Mouse (Mus musculus): ENCODE results near the gene Aldh1a1.

GRCm38 (mm10) chr19:20650008-20650407, 157.5 kb downstream of the Aldh1a1 start:
- TF ChIP-seq POLR2A (IDR thresholded peaks at IDR 0.05; ENCODE audit: low read depth, low read length) (no peak), CTCF (conservative IDR thresholded peaks at IDR 0.05; ENCODE audit: insufficient read depth, insufficient read length, low read depth, low read length) (no peak)

Data from kidney, adult 2 months (tissue).